Mouse (Mus musculus) thymus, postnatal 25 days (tissue): ENCODE measurements around the gene Abat.

Experiments used
- DNase-seq: peaks from one replicate; pipeline ENCODE4 v3.0.0; 2022

Abat gene

DNA sequence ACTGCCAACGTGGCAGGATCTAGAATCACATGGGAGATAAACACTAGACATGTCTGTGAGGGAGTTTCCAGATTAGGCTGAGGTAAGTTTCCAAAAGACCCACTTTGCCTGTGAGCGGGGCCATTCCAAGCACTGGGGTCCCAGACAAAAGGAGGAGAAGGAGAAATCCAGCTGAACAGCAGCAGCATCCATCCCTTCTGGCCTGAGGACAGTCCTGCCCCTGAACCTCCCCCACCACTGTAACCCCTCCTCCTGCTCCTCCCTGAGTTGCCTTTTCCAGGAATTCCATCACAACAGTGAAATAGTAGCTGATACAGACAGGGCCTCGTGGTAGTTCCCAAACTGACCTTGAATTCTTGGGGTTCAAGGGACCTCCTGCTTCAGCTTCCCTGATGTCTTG, 63.7 kb downstream of the Abat start:
- no peak for DNase-seq

DNA sequence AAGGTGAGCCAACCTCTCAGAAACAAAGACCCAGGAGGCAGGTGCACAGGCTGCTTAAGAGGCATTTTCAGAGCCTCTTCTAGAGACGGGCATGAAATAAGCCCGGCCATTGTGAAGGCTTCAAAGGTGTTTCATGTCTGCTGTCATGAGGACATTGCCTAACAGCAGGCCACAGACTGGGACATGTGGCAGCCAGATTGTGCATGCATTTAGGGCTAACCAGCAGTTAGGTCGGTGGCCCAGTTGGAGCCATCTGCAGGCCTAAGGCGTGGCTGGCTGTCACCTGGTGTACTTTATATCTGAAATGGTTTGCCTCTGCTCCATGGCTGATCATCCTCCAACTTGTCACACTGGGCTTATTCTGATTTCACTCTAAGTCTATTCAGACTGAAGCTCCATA, 65.1 kb downstream of the Abat start:
- DNase-seq, result no peak

DNA sequence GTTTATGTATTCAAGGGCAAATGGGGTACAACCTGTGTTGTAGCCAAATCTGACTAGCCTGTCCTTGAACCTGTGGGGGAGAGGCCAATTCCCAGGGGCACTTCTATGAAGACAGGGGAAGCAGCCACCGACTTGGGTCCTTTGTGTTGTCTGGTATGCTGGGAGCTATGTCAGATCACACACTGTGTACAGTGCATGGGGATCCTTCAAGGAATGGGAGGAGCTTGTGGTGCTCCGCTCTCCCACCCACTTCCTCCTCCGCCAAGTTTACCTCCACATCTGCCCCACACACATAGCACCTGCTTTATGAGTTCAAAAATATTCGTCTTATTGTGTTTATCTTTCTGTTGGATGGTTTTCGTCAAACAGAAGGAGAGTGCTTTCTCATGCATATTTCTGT, 66.3 kb downstream of the Abat start:
- DNase-seq, result peak; percentile 51

DNA sequence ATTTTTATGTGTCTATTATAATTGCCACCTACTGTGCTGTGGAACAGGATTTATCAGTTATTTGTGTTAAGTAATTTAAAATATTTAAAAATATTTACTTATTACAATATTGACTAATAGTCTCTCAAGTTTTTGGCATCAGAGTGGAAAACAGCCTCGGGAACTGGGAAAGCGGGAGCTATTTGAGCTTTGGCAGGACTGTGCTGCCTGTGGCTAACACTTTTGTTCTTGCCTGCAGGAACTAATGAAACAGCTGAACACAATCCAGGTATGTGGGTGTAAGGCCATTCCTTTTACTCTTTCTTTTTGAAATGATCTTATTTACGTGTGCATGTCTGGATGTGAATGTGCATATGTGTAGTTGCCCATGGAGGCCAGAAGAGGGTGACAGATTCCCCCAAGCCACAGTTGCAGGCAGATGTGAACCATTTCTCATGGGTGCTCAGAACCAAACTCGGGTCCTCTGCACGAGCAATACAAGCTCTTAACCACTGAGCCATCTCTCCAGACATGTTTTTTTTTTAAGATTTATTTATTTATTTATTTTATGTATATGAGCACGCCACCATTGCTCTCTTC, 68.5 kb downstream of the Abat start:
- no peak for DNase-seq

DNA sequence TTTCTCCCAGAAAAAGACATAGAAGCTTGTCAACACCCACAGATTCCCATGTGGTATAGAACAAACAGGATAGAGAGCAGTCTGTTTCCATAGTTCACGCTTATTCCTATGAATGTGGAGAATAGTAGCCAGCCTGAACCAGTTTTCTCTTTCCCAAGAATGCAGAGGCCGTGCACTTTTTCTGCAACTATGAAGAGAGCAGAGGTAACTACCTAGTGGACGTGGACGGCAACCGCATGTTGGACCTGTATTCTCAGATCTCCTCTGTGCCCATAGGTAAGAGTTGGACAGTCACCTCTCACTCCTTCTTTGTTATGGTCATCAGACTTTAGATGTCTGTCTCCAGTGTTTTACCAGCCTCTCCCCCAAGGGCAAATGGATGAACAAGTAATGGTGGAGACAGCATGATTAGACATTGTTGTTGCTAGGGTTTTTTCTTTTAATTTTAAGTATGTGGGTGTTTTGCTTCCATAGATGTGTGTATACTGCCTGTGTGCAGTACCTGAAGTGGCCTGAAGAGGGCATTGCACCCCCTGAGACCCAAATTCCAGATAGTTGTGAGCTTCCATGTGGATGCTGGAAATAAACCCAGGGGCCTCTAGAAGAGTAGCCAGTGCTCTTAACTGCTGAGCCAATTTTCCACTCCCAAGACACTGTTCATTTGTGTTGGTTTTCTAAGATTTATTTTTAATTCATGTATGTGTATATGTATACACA, 69.5 kb downstream of the Abat start:
- no peak for DNase-seq

DNA sequence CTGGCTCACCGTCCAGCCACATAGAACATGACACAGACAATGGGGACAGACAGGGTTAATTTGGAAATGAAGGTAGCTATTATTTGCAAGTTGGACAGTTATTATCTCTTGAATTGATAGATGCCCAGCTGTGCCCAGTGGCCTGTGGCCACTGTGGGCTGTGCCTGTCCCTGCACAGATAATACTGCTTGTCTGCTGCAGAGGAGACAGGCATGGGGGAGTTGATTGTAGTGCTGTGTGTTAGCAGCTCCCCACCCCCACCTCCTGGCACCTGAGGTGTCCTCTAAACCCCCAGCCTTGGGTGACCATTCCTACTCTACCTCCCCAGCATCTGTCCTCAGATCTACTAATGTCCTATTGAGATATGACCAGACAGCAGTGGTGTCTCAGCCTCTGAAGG, 71.0 kb downstream of the Abat start:
- DNase-seq, result no peak

DNA sequence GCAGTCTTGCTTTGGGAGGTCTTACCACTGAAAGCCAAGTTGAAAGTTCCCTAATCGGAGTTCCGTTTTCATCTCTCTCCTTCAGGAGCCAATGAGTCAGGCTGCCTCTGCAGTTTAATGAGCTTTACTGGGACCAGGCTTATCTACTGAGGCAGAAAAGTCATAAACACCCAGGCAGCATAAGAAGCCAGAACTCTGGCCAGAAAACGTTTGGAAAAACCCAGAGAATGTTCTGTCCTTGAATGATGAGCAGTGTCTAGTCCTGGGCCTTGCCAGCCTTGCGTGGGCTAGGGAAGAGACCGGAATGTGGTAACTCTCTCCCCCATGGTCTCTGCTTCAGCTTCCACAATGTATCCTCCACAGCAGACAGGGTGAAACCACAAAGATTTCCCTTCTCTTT, 71.8 kb downstream of the Abat start:
- DNase-seq, result no peak

DNA sequence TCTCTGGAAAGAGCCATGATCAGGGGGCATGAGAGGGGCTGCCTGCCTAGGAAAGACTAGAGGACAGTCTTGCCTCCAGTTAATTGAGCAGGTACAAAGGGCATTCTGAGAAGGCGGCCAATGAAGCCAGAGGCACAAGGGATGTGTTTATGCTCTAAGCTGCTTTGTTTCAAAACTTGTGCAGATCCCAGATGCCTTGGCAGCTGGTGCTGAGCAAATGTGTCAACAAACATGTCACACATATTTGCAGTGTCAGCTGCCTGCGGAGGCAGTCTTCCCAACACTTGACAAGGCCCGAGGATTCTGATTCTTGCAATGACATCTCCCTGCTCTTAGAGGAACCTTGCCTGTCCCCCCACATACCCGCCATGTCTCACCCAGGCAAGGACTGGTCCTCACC, 82.2 kb downstream of the Abat start:
- DNase-seq, result no peak

DNA sequence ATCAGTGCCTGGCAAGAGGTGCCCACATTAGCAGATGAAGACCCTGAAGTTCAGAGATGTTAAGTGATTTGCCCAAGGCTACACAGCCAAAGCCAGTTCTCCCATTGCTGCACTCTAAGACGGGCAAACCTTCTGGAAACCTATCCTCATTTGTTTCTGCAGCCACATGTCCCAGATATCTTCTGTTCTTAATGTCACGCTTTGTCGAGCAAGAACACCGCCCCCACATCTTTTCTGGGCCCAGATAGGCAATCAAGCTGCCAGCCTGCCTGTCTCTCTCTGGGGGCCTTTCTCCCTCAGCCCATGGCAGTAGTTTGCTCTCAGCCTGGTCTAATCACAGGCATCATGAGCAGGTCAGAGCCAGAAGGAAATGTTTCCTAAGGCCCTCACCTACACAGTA, 83.1 kb downstream of the Abat start:
- DNase-seq, result no peak

DNA sequence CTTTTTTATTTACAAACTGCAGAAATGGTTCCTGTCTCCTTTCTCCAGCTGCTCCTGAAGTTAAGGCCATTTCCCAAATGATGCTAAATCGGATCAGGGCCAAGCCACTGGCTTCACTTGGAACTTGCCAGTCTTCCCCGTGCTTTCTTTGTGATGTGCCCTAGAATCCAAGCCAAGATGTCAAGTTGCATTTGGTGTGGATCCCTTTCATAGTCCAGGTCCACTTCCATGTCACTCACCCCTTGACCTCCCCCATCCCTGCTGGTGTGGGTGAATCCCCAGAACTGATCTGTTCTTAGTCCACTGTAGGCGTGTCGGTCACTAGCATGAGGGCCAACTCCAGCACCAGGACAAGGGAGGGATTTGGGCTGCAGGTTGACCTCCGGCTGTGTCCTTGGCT, 84.3 kb downstream of the Abat start:
- no peak for DNase-seq

DNA sequence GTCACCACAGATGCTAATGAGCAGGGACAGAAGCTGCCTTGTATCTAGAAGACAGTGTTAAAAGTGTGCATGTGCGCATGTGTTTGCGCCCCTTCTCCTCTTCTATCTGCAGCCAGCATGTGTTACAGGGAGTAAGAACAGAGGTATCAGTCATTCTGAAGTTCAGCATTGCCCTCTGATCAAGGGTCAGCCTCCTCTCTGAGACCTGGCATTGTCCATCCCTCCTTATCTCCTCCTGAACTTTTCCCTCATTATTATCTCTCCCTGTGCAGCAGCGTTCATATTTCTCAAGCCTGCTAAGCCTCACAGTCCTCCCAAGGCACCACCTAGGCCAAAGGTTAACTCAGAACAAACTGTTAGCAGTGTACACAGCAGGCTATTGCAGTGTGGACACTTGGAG, 90.6 kb downstream of the Abat start:
- no peak for DNase-seq

DNA sequence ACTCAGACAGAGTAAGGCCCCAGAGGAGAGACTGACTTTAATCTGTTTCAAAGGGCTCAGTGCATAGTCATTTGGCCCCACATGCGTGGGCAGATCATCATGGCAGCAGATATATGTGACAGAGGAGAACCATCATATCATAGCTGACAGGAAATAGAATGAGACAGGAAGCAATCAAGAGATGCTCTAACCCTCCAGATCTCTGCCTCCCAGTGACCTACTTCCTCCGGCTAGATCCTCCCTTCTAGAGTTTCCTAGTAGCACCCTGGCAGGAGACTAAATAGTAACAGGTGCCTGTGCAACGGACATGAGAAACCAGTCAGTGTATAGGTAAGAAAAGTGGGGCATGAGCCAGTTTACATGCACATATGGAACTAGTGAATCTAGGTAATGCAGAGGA, 97.2 kb downstream of the Abat start:
- DNase-seq, result peak; percentile 35

DNA sequence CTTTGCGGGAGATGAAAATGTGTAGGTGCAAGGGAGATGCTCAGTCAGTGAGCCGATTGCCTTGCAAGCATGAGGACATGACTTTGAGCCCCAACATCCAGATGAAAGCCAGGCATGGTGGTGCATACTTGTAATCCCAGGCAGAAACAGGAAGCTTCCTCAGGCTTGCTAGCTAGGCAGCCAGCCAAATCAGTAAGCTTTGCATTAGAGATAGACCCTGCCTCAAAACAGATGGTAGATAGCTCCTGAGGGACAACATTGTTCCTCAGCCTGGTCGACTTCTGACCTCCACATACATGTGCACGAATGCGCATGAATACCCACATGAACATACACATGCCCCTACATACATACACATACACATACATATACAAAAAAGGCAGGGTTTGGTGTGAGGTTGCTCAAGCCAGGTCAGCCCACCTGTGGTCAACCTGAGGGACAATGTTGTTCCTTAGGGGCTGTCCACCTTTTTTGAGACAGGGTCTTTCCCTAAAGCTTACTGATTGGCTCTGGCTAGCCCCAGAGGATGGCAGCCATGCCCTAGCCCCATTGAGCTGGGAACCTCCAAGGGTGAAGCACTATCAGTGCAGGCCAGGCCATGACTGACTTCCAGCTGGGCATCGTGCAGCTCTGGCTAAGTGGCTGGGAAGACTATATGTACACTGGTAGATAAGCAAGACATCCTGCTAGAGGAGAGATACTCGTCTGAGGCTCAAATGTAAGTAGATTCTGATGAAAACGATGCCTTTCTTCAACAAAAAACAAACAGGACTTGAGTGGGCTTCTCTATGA, 99.2 kb downstream of the Abat start:
- no peak for DNase-seq

DNA sequence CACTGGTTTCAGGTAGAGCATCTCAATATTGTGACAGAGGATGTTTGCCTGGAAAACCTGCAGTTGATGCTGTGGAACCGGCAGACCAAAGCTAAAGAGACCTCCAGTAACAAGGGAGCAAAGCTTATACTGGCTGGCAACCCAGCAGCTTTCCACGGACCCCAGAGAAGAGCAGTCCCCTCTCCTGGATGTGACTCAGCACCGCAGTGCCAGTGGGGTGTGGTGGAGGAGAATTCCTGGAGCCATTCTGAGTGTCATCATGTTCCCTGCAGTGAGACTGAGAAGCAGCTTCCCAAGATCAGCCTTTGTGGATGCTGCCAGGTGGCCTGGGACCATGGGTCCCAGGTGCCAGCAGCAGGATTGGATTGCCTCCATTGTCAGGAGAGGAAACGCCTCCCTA, 99.8 kb downstream of the Abat start:
- no peak for DNase-seq

DNA sequence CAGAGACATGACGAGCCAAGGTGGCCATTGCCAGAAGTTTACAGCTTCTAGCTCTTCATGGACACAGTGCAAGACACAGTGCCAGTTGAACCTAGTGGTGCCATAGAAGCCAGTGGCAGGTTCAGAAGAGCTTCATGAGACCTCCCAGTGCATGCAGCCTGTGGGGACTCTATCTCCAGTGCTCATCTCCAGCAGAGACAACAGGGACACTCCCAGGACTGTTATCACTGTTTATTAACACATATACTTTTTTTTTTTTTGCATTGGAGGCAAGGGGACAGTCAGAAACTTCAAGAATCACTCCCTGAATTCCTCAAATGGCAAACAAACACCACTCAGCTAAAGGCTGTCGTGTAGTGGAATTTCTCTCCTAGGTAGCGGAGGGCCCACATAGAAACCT, 100.2 kb downstream of the Abat start:
- DNase-seq, result no peak

DNA sequence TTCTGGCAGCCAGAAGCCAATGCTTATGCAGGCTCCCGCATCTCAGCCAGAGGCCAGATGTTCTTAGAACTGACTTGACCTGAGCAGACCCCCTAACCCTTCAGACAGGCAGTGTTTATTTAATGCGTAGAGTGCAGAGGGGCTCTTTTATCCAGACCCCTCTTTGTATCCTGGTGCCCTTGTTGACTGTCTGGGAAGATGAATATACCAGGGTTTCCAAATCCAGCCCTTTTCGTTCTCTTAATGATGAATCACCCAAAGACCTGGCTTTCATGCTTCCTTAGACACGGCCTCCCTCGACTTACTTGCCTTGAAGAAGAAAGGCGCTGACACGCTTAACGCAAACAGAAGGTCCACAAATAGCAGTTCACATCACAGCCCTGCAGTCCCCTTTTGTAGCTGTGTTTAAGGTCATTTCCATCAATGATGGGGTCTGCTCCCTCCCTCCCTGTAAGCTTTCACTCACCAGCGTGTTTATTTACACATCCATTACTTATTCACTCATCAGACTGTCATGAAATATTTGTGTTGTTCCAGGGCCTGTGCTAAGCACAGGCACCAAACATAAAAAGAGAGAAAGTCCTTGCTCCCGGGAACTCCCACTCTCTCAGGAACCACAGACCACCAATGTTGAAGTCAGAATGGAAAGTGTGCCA, 106.6 kb downstream of the Abat start:
- no peak for DNase-seq

DNA sequence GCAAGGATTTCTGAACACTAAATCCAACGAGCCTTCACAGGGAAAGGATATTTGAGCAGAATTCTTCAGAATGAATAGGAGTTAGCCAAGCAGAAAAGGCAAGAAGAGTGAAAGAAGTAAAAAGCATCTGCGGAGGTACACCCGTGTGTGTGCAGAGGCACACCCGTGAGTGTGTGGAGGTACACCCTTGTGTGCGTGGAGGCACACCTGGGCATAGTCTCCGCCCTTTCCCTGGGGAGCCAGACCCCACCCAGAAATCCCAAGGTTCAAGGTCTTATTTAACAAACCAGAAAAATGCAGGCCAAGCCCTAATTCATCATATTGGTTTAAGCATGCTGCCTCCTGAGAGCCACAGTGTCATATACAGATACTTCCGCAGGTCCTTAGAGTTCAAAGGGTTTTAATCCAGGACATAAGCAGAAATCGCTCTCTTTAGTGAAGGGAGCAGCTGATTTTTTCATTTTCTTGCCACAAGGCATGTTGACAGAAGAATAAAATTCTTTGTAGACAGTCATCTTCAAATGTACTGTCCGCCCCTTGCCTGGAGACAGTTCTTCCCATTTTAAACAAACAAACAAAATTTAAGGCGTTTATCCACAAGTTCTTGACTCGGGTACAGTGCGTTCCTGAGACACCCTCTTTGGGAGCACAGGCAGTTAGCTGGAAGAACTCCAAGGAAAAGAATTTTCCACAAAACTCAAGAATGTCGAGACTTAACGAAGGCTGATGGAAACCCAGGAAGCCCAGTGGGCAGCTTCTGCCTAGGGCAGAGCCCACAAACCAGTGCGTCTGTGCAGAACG, 107.3 kb downstream of the Abat start:
- no peak for DNase-seq

DNA sequence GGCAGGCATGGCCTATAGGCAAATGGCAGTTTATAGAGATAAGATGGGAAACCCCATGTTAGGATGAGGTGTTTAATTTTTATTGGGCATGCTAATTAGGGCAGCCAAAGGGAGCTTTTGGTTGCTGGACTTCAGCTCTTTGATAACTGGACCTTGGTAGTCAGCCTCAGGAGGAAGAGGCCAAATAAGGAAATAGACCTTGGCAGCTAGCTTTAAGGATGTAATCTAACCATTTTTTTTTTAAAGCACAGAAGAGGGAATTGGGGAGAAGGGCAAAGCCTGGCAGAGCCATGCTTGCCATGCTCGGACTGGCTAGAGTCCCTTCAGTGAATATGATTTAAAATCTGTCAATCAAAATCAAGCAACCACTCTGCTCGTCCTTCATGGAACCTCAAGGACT, 117.2 kb downstream of the Abat start:
- no peak for DNase-seq

DNA sequence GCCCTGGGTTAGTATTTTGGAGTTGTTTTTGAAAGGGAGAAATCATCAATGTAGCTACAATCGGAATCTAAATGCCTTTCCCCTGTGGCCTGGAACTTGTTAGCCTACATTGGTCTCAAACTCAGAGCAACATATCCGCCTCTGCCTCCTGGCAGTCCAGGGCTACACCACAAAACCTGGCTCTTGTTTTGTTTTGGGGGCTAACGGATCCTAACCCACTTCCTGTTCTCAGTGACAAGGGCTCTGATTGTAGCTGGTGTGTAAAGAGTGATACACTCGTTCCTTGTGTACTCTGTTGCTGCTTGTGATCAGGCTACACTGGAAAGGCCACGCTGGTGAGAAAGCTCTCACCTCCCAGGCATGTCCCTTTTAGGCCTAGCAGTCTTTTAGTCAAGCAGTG, 118.2 kb downstream of the Abat start:
- peak; percentile 32 for DNase-seq

DNA sequence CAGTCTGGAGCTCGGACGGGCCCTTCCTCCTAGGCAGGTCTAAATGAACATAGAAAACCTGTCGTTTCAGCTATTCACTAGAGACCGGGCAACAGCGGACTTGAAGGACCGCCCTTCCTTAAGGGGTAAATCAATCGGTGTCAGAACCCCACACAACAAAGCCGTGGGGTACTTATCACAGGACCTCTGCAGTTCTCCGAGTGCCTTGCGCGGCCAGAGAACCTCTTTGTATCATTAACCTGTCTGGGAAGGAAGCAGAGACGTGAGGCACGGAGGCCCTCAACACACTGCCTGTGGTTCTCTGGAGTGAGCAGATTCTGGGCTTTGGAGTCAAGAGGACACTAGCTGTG, 123.6 kb downstream of the Abat start:
- DNase-seq, result no peak

DNA sequence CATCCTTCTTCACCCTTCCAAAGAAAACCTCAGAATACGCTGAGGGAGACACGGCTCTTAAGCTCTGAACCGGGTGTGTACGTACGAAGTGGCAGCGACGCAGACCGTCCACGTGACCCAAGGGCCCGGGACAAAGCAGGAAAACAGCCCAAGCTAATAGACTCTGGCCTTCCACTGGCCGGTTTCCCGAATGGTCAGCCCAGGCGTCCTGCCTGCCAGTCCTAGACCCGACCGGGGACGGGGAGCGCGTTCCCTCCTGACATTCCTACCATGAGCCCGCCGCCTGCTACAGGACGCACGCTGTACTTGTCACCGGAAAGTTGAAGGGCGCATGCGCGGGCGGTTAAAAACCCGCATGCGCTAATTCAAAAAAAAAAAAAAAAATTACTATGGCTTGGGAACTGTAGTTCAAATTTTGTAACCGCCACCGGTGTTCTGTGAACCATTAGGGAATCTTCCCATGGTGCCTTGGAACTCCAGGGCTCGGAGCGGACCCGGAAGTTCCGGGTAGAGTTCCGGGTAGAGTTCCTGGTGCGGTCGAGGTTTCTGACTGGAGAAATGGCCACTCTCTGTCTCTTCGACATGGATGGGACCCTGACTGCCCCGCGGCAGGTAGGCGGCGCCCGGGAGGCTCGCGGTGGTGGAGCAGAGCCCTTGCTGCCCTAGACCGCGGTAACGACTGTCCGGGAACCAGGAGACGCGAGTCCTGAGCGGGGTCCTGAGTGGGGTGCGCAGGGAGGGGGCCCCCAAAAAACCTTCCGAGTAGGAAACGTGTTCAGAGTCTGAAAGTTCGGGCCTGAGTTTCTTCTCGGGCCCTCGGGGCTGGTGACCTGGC, 124.2 kb downstream of the Abat start, which contains the start of the genes Pmm2 and Tmem186:
Pmm2 (plus strand) TSS at position 458 of the 835 bp plus-strand sequence.
Tmem186 (minus strand) TSS at position 496 of the 835 bp plus-strand sequence.
- DNase-seq, result peak; percentile 80

DNA sequence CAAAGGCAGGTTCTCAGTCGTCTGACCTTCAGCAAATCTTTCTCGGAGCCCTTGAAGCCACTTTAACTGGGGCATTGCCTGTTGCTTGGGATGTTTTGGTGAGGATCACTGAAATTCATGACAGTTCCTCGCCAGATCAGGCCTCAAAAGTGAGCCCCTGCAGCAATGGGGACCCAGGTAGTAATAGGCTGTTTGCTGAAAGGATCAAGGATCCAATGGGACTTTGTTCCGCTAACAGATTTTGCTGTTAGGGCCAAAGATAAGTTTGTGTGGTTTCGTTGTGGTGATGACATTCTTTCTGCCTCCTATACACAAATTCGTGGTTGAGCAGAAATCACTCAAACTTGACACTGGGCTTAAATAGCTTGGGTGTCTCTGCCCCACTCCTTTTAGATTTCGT, 124.9 kb downstream of the Abat start:
- no peak for DNase-seq
